Mouse (Mus musculus) cerebellum, adult 2 months (tissue): ENCODE results near the gene Gabrr1. TPM values are rescaled to one million over a fixed set of nuclear protein-coding genes. Genes with fewer than 3 reads are reported as not detected.
"Not testable (repeated sequence)": the region's sequence is repeated elsewhere in the genome, so short reads cannot be mapped to it uniquely, and the experiment has no call there.

ENCODE experiments used
- DNase-seq, 2 experiments: peaks; one replicate each; pipeline ENCODE4 v3.0.0; 2021
- H3K27ac ChIP-seq: fragments of 200-500 bp; 2 replicates; pipeline ENCODE4 v1.5.1; 2012; ENCODE audit warnings: low read length, control low read depth, inconsistent platforms; ENCODE audit not compliant: insufficient read depth
- H3K27me3 ChIP-seq: fragments of 200-500 bp; 2 replicates; pipeline ENCODE4 v1.6.1; 2012; ENCODE audit warnings: inconsistent platforms, mild to moderate bottlenecking, low read length, moderate library complexity; ENCODE audit not compliant: control insufficient read depth, insufficient read depth
- H3K4me1 ChIP-seq: fragments of 200-500 bp; 2 replicates; pipeline ENCODE4 v1.6.1; 2011; ENCODE audit warnings: low read length; ENCODE audit not compliant: control insufficient read depth, insufficient read depth
- H3K4me3 ChIP-seq: fragments of 200-500 bp; replicated peaks from 2 replicates; pipeline ENCODE3; 2011; ENCODE audit warnings: mild to moderate bottlenecking, low read depth, low read length, control low read depth; ENCODE audit not compliant: insufficient read depth
- CTCF ChIP-seq: fragments of 200-500 bp; IDR thresholded peaks from 2 replicates; pipeline ENCODE4 v1.5.1; 2011; ENCODE audit warnings: low read depth, mild to moderate bottlenecking, control low read depth, low read length, moderate library complexity, borderline replicate concordance; ENCODE audit not compliant: insufficient read depth
- POLR2A ChIP-seq: fragments of 200-500 bp; IDR thresholded peaks from 2 replicates; pipeline ENCODE4 v1.6.1; 2011; ENCODE audit warnings: low read length, control low read depth, borderline replicate concordance; ENCODE audit not compliant: insufficient read depth
- WGBS: fragments of 180-500 bp; shearing (Covaris S2); methylation state at CpG from one replicate; pipeline ENCODE4 v1.1.7; 2018; 5-methylcytosine and 5-hydroxymethylcytosine counted together
- polyA plus RNA-seq: library from polyadenylated mRNA; depleted of rRNA; stranded (reverse); fragments of >200 nt; gene quantifications from 2 replicates; pipeline ENCODE4 v1.2.3, GENCODE M21; 2012; rRNA removed

Gene Gabrr1
- 0.30 and 0.34 TPM in 2 replicates for polyA plus RNA-seq

- Histone ChIP-seq H3K4me3 (no peak within 1 kb of the TSS), H3K4me1 (no peaks in the 10 kb centered on the region), H3K27ac (no peak within 1 kb of the TSS), H3K27me3 (no peaks in the 10 kb centered on the region)
- TF ChIP-seq POLR2A (no peak), CTCF (no peak)
- DNase-seq, result no peak
- WGBS, result 85% methylated on average over 11 of the region's 11 CpGs
Observed at GRCm38 (mm10) chr4:33132221-33132620, at the start of gene Gabrr1. Gene Gabrr1 (plus strand): TSS chr4:33132521.

GRCm38 (mm10) chr4:33099118-33099694 lies 33.1 kb upstream of the Gabrr1 start:
- H3K27ac ChIP-seq, result no peak overlapping the region
- 84% methylated on average over 6 of the region's 6 CpGs for WGBS
- TF ChIP-seq CTCF, result no peak
- TF ChIP-seq POLR2A, result no peak
- H3K4me3 ChIP-seq, result no peak overlapping the region
- no peak for DNase-seq
- H3K4me1 ChIP-seq, result no peaks in the 10 kb centered on the region
- no peaks in the 10 kb centered on the region for H3K27me3 ChIP-seq

GRCm38 (mm10) chr4:33109720-33110458 lies 22.4 kb upstream of the Gabrr1 start:
- no peaks in the 10 kb centered on the region for H3K4me1 ChIP-seq
- no peak overlapping the region for H3K4me3 ChIP-seq
- no peak overlapping the region for H3K27ac ChIP-seq
- TF ChIP-seq POLR2A, result no peak
- no peak for TF ChIP-seq CTCF
- no peak for DNase-seq
- H3K27me3 ChIP-seq, result no peaks in the 10 kb centered on the region
- 89% methylated on average over 14 of the region's 14 CpGs for WGBS

GRCm38 (mm10) chr4:33110845-33111244 lies 21.5 kb upstream of the Gabrr1 start:
- H3K4me1 ChIP-seq, result no peaks in the 10 kb centered on the region
- 82% methylated on average over 7 of the region's 7 CpGs for whole genome bisulfite sequencing
- no peak for TF ChIP-seq CTCF
- no peak for TF ChIP-seq POLR2A
- H3K4me3 ChIP-seq, result no peak overlapping the region
- no peak for DNase-seq
- no peaks in the 10 kb centered on the region for H3K27me3 ChIP-seq
- H3K27ac ChIP-seq, result no peak overlapping the region

- H3K4me1 ChIP-seq, result no peaks in the 10 kb centered on the region
- WGBS, result 88% methylated on average over 9 of the region's 9 CpGs
- H3K4me3 ChIP-seq, result no peak overlapping the region
- H3K27me3 ChIP-seq, result no peaks in the 10 kb centered on the region
- TF ChIP-seq CTCF (no peak), POLR2A (no peak)
- no peak overlapping the region for H3K27ac ChIP-seq
- no peak for DNase-seq
Observed at GRCm38 (mm10) chr4:33111358-33111757, 21.0 kb upstream of the Gabrr1 start.

GRCm38 (mm10) chr4:33112866-33113265 lies 19.5 kb upstream of the Gabrr1 start:
- DNase-seq, result peak in 1 of 2 experiments; percentile 21
- H3K4me3 ChIP-seq, H3K27ac ChIP-seq, H3K4me1 ChIP-seq, H3K27me3 ChIP-seq: not testable (repeated sequence)
- WGBS, result 71% methylated on average over 13 of the region's 14 CpGs

- not testable (repeated sequence) for H3K27me3 ChIP-seq, H3K4me3 ChIP-seq, H3K27ac ChIP-seq, H3K4me1 ChIP-seq
- peak; percentile 61; the same call in 1 of the 2 replicates for TF ChIP-seq CTCF
- 3% methylated on average over 3 of the region's 3 CpGs for WGBS
- peak; percentile 77 to 82 for DNase-seq
Observed at GRCm38 (mm10) chr4:33119118-33119517, 13.2 kb upstream of the Gabrr1 start.

- H3K4me3 ChIP-seq, result no peak overlapping the region
Observed at GRCm38 (mm10) chr4:33124493-33124892, 7.8 kb upstream of the Gabrr1 start.

More at GRCm38 (mm10) chr4:33124493-33124892, 7.8 kb upstream of the Gabrr1 start:
- no peaks in the 10 kb centered on the region for H3K27me3 ChIP-seq
- 0 out of 2 replicates have a peak, but pooled peaks cover 5% of the 10 kb centered on the region for H3K4me1 ChIP-seq
- 69% methylated on average over 6 of the region's 6 CpGs for WGBS
- peak; percentile 67 to 70 for DNase-seq
- TF ChIP-seq POLR2A, result no peak
- peak; percentile 61; the same call in 1 of the 2 replicates for TF ChIP-seq CTCF
- H3K27ac ChIP-seq, result no peak overlapping the region
